Mouse (Mus musculus) spleen, embryonic (tissue): Measurements from ENCODE around the gene 1810055G02Rik.

Experiments used
- CTCF ChIA-PET: fragments of 350-600 bp; sonication (Branson Sonifier 250); formaldehyde crosslinking; loops from one replicate; lab custom pipeline; 2022; lab: Charles Lee

The 1810055G02Rik gene

GRCm38 (mm10) chr19:3708078-3709012 is at the start of gene 1810055G02Rik:
TSS of gene 1810055G02Rik (plus strand) at chr19:3708293.
- CTCF ChIA-PET = interaction anchor here (0.8 to 1.1 kb wide), 2 partner anchors 10 to 17 kb away, joined by 3 read pairs; no protein-coding TSS in a partner anchor

GRCm38 (mm10) chr19:3665510-3665909 is 42.6 kb upstream of the 1810055G02Rik start:
- CTCF ChIA-PET = no interaction called here

GRCm38 (mm10) chr19:3666632-3667031 is 41.5 kb upstream of the 1810055G02Rik start:
- CTCF ChIA-PET = no interaction called here

- CTCF ChIA-PET = no interaction called here
Measured at GRCm38 (mm10) chr19:3667155-3667895, 40.8 kb upstream of the 1810055G02Rik start.

- CTCF ChIA-PET = no interaction called here
Measured at GRCm38 (mm10) chr19:3667979-3668378, 40.1 kb upstream of the 1810055G02Rik start.

- CTCF ChIA-PET = no interaction called here
Measured at GRCm38 (mm10) chr19:3668551-3668950, 39.5 kb upstream of the 1810055G02Rik start.

- CTCF ChIA-PET = no interaction called here
Measured at GRCm38 (mm10) chr19:3669100-3669499, 39.0 kb upstream of the 1810055G02Rik start.

- CTCF ChIA-PET = no interaction called here
Measured at GRCm38 (mm10) chr19:3673149-3673548, 34.9 kb upstream of the 1810055G02Rik start.

GRCm38 (mm10) chr19:3674122-3674855 is 33.8 kb upstream of the 1810055G02Rik start:
- CTCF ChIA-PET = no interaction called here

GRCm38 (mm10) chr19:3680732-3681131 is 27.4 kb upstream of the 1810055G02Rik start:
- CTCF ChIA-PET = no interaction called here

- CTCF ChIA-PET = no interaction called here
Measured at GRCm38 (mm10) chr19:3681310-3681934, 26.7 kb upstream of the 1810055G02Rik start.

GRCm38 (mm10) chr19:3684414-3684813 is 23.7 kb upstream of the 1810055G02Rik start:
- CTCF ChIA-PET = no interaction called here

- CTCF ChIA-PET = no interaction called here
Measured at GRCm38 (mm10) chr19:3684957-3685580, 23.0 kb upstream of the 1810055G02Rik start.

GRCm38 (mm10) chr19:3685611-3686214 is 22.4 kb upstream of the 1810055G02Rik start:
- CTCF ChIA-PET = no interaction called here

GRCm38 (mm10) chr19:3686215-3686894 is 21.7 kb upstream of the 1810055G02Rik start, which contains the start of gene Lrp5:
TSS of gene Lrp5 (minus strand) at chr19:3686564.
- CTCF ChIA-PET = no interaction called here

GRCm38 (mm10) chr19:3687676-3688171 is 20.4 kb upstream of the 1810055G02Rik start:
- CTCF ChIA-PET = no interaction called here

GRCm38 (mm10) chr19:3691337-3691736 is 16.8 kb upstream of the 1810055G02Rik start:
- CTCF ChIA-PET = no interaction called here

GRCm38 (mm10) chr19:3692414-3693145 is 15.5 kb upstream of the 1810055G02Rik start:
- CTCF ChIA-PET = interaction anchor here (0.6 kb wide), 1 partner anchor 151 kb away, joined by 4 read pairs; no protein-coding TSS in a partner anchor

- CTCF ChIA-PET = no interaction called here
Measured at GRCm38 (mm10) chr19:3694476-3694875, 13.6 kb upstream of the 1810055G02Rik start.
